Mouse (Mus musculus) brain, embryonic 14.5 days (tissue): ENCODE measurements around the gene Sox6.

Experiments used
- CTCF ChIP-seq: fragments of 200-500 bp; IDR thresholded peaks from 2 replicates; pipeline ENCODE4 v1.5.1; 2012; ENCODE audit warnings: inconsistent platforms, mild to moderate bottlenecking, moderate library complexity, borderline replicate concordance; ENCODE audit not compliant: insufficient read depth, insufficient read length; ENCODE audit errors: extremely low read depth
- POLR2A ChIP-seq: fragments of 200-500 bp; IDR thresholded peaks from 2 replicates; pipeline ENCODE4 v1.6.1; 2012; ENCODE audit warnings: mild to moderate bottlenecking, inconsistent platforms, borderline replicate concordance; ENCODE audit not compliant: poor library complexity, insufficient read depth, insufficient read length, severe bottlenecking; ENCODE audit errors: extremely low read depth

DNA sequence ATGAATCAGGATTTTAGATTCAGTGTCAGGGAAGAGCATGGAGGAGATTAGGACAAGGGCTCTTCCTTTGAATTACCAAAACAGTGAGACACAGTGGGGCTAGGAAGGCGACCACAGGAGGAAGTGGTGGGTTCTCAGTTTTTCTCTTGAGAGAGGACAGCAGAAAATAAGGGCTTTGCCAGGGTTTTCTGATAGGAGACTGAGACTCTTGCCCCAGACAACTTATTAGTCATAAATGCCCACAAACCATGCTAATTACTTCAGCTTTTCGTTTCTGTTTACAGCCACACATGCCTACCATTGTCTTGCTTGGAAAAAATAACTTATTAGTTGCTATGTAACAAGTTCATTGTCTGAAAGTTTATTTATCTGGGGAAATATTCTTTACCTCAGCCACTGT, 507.4 kb downstream of the Sox6 start:
- no peak for TF ChIP-seq CTCF
- TF ChIP-seq POLR2A = no peak
